Mouse (Mus musculus) layer of hippocampus, postnatal 14 days (tissue): ENCODE data around the gene Ubtf. TPM values are rescaled to one million over a fixed set of nuclear protein-coding genes. Genes with fewer than 3 reads are reported as not detected.

Experiments
- DNase-seq, 2 experiments: peaks; one replicate each; pipeline ENCODE4 v3.0.0; 2021 to 2022; ENCODE audit warnings: low spot score in 2 of 2, mixed read lengths in 1 of 2
- total RNA-seq, 2 experiments: library from RNA; stranded (reverse); gene quantifications; 2 replicates each; pipeline ENCODE4 v1.2.3; 2021

Ubtf gene
- total RNA-seq, 2 experiments from 2014 or later = 120 to 121 TPM

DNA sequence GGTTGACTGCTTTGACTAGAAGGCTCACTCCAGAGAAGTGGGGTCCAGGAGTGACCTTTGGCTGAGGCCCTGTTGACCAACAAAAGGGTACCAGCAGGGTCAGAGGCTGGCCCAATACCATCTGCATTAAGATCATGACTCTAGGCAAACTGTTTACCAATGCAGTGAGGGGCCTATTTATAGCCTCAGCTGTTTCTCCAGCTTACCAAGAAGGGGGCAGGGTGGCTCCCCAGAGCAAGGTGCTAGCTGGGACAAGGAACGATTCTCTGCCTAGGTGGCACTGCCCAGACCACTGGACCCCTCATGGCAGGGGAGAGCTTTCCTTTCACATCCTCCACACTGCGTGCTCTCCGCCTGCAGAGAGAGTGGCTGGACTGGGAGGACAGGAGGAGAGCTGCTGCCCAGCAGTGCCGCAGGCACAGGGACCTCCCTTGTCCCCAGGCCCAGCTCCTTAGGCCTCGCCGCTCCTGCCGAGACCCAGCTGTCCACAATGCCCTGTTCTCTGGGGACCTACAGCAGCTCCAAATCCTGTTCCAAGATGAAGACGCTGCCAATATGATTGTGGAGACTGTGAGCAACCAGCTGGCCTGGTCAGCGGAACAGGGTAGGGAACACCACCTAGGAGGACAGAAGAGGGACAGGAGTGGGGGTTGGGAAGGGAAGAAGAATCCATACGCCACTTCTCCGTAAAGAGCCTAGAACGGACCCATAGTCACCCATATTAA lies 50.9 kb downstream of the Ubtf start, which contains the start of gene Asb16:
Gene Asb16, plus strand, starts transcription at position 224 of the 725 bp plus-strand sequence.
- DNase-seq = no peak

DNA sequence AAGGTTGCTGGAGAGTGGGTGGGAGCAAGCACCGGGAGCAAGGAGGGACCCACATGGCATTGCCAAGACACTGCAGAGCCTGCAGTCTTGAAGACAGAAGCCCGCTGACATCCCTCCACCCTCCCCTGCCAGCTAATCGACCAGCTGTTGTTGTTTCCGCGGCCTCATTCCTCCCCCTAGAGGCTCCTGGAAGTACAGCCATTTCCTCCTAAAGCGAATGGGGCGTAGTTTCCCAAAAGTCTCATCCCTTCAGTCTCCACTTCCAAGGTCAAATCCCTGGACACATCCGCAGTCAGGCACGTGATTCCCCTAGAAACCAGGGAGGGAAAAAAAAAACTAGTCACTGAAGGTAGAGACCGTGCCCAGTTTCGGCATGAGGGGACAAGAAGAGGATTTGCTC lies 52.1 kb downstream of the Ubtf start:
- peak in 1 of 2 experiments; percentile 78 for DNase-seq

DNA sequence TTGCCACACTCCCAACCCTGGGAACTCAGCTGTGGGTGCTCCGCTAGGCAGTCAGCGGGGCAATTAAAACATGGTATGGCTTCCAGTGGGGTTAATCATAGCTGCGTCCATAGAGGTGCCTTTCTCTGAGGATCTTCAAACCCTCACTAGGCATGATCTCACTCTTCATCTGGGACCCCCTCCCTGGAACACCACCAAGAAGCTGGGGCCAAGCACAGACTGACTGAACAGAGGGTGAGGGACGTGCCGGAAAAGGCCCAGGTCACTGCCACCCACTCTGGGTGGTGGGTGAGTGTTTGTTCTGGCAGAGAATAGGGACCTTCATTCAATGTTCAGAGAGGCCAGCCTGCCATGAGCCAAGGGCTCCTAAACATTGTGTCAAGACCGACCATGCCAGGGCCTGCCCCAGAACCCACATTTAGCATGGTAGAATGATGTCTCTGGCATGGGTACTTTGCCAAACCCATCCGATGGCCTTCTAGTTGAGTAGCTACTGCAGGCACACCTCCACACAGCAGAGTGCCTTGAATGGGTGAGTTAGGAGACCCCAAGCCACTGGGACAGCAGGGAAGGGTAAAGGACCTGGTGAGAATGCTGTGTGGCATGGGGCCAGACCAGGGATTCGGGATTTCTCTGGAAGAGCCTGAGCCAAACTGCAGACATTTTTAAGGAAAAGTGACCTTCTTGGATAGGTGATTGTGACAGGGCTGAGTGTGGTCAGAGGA lies 52.7 kb downstream of the Ubtf start:
- DNase-seq = no peak

DNA sequence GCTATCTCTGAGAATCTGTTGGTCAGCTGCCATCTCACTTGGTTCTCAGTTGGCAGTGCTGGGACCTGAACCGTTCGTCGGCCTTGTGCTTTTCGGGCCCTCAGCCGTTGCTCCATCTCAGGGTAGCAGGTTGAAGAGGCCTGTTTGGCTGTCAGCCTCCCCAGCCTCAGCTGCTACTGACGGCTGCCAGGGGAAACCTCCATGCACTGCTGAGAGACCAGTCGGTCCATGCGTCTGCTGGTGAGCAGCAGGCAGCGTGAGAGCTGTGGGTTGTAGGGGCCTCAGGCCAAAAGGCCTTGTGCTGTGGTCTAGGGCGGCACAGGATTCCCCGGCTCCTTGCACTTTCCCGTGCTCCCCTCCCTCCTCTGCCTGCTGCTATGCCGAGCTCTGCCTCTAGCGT lies 53.7 kb downstream of the Ubtf start:
- no peak for DNase-seq

DNA sequence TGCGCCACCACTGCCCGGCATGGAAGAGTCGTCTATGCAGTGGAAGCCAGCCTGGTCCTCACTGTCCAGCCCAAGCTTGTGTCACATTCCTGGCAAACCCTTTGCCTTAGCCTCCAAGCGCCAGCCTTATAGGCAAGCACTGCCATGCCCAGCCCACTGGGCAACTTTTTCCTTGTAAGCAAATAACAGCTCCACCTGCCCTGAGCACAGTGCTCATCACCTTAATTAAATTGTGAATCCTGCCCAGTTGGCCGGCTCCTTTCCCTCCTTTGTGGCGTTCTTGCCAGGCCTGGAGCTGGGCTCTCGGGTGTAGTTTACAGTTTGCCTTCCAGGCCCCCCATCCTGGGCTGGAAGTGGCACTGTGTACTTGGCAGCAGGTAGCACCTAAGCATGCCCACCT lies 56.3 kb downstream of the Ubtf start:
- DNase-seq = no peak

DNA sequence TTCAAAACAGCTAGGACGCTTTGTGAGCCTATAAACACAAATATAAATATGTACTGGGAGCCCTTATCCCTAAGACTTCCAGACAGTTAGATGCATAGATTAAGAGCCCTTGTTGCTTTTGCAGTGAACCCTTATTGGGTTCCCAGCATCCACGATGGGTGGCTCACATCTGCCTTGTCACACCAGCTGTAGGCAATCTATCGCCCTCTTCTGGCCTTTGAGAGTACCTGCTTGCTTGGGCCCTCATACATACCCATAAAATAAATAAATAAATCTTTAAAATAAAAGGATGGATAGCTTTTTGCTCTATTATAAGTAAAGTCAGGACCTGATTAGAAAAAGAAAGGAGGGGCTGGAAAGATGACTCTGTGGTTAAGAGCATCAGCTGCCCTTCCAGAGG lies 61.0 kb downstream of the Ubtf start:
- DNase-seq = no peak

DNA sequence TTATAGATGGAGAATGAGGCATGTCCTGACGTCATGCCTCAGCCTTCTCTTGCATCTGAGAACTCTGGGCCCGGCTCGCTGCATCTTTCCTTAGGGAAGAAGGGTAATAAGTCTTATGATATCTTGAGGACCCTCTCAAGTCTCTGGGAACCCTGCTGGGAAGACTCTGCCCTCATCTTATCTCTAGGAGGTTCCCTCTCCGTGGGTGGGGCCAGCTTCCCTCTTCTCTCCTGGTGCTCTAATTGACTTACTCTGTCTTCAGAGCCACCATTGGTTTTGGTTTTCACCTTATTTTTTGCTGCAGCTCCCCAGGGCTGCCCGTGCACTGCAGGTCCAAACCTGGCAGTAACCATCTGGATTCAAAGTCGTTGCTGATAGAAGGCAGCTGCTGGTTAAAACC lies 61.4 kb downstream of the Ubtf start:
- DNase-seq = no peak

DNA sequence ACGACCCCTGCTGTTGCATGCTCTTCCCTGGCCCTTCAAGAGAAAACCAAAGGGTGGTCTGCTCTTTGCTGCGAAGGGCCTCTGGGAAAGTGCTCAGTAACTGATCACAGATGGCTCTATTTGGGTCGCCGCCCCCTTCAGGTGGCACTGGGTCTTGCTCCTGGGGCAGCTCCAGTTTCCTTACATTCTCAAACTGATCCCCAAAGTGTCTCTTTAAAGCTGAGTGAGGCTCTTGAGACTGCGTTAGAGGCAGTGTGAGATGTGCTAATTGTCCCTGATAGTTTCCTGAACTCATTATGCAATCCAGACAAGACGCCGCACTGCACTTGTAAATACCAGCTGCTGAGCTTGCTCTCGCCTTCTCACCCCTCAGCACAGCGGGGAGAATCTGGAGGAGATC lies 62.0 kb downstream of the Ubtf start:
- DNase-seq = no peak

Other genes with a start within 250 kb of the Ubtf start
- 100 to 1,000 TPM; 139 to 144 TPM for gene Mpp2, start 231.2 kb downstream of the Ubtf start, total RNA-seq
- not detected for gene Ppy, start 218.4 kb downstream of the Ubtf start, total RNA-seq
- gene Pyy, start 211.9 kb downstream of the Ubtf start, total RNA-seq = not detected
- not detected for gene Nags, start 174.2 kb downstream of the Ubtf start, total RNA-seq
- gene Tmem101, start 163.3 kb downstream of the Ubtf start, total RNA-seq = 10 to 100 TPM; 26.4 to 29.2 TPM
- gene Lsm12, start 134.4 kb downstream of the Ubtf start, total RNA-seq = 10 to 100 TPM; 65.9 to 72.8 TPM
- 10 to 100 TPM; 49.2 to 49.5 TPM for gene G6pc3, start 130.1 kb downstream of the Ubtf start, total RNA-seq
- gene Hdac5, start 89.6 kb downstream of the Ubtf start, total RNA-seq = 100 to 1,000 TPM; 171 to 197 TPM
- gene BC030867, start 70.9 kb downstream of the Ubtf start, total RNA-seq = under 1 TPM; 0.76 to 0.79 TPM
- under 1 TPM; 0.86 to 0.88 TPM for gene Asb16, start 51.0 kb downstream of the Ubtf start, total RNA-seq
- gene Tmub2, start 34.8 kb downstream of the Ubtf start, total RNA-seq = 10 to 100 TPM; 59.3 to 60.6 TPM
- gene Atxn7l3, start 23.1 kb downstream of the Ubtf start, total RNA-seq = 100 to 1,000 TPM; 152 to 160 TPM
- gene Slc4a1, start 46.5 kb upstream of the Ubtf start, total RNA-seq = under 1 TPM; 0.50 to 0.60 TPM
- gene Rundc3a, start 73.7 kb upstream of the Ubtf start, total RNA-seq = 100 to 1,000 TPM; 413 to 422 TPM
- gene Slc25a39, start 88.2 kb upstream of the Ubtf start, total RNA-seq = 10 to 100 TPM; 75.6 to 81.8 TPM
- 10 to 100 TPM; 82.3 to 87.4 TPM for gene Grn, start 110.6 kb upstream of the Ubtf start, total RNA-seq
- 10 to 100 TPM; 86.0 to 97.5 TPM for gene Fam171a2, start 127.9 kb upstream of the Ubtf start, total RNA-seq
- 1 to 10 TPM; 2.3 to 2.7 TPM for gene Itga2b, start 150.4 kb upstream of the Ubtf start, total RNA-seq
- 10 to 100 TPM; 51.4 to 54.4 TPM for gene Gpatch8, start 236.7 kb upstream of the Ubtf start, total RNA-seq